Mouse (Mus musculus): ENCODE results near the gene Dnaic1.
A peak's percentile ranks its signal among the peaks of the same experiment; 100 is the strongest.

Dnaic1 gene

DNA sequence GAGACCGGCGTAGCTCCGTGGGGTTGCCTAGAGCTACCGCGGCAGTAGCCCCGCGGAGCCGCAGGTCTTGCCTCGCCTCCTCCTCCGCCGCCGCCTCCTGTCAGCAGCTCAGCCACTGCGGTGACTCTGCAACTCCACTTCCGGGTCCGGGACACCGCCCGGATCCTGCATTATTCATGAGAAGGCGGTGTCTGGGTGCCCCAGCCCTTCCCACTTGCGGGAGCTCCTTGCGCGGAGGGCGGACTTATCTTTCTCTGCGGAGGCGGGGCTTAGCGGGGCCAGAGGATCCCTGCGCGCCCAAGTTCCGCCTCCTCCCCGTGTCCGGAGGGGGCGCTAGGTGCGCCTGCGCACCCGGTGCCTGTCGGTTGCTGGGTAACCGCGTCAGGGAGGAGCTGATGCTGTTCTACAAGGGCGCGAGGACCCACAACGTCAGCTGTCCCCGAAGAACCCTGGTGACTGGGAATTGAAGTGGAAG is at the start of gene Dnaic1, which contains the start of gene Fam219a:
TSS of gene Dnaic1 (plus strand) at position 365 of the 475 bp plus-strand sequence.
TSS of gene Fam219a (minus strand) at position 128 of the 475 bp plus-strand sequence.
- DNase-seq (ENCODE audit: low read depth in 1 of 2, low spot score in 2 of 2): peak; percentile 97

DNA sequence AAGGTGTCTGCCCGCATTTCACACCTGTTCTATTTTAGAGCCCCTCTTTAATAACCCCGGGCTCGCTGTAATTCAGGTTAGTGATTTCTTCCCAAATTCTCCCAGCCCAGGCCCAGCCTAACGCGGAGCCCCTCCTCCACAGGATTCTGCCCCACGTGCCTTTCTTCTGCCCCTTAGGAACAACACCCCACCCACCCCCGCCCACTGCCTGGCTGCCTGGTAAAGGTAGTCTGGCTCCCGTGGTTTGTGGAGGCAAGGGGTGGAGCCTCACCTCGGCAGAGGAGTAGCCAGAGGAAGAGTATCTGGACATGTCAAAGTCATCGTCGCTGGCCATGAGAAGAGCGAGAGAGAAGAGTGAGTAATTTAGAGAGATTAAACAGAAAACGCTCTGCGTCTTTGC is 48.9 kb upstream of the Dnaic1 start:
- no peak for DNase-seq (ENCODE audit: low read depth in 1 of 2, low spot score in 2 of 2)

DNA sequence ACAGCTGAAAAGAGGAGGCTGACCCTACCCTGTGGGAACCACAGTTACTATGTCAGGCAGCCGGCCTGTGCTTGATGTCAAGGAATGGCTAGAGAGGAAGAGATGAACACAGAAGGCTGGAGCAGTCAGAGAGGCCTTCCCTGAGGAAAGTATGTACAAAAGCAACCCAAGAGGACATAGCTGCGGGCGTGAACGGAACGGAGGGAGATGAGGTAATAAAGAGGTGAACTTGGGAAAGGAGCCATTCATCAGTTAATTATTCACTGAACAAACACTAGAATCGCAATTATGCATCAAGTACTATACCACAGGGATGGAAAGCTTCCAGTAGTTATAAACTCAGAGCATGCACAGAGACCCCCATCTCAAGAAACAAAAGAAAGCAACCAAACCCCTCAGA is 47.4 kb upstream of the Dnaic1 start:
- DNase-seq (ENCODE audit: low read depth in 1 of 2, low spot score in 2 of 2): no peak

DNA sequence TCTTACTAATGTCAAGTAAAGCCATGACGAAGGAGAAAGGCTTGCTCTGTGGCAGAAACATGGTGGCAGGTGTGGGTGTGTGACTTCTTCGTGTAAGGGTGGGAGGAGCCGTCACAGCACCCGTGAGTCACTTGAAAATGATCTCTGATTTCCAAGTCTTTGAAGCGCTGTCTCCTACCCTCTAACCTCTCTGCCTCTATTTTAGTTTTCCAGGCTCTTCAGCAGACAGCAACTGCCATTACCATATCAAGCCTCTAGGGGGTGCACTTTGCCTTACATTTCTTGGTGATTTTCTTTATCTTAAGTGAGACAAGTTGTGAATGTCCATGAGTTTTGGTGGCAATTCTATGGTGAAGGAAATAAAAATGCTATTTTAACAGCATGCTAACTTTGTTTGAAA is 46.8 kb upstream of the Dnaic1 start:
- no peak for DNase-seq (ENCODE audit: low read depth in 1 of 2, low spot score in 2 of 2)

DNA sequence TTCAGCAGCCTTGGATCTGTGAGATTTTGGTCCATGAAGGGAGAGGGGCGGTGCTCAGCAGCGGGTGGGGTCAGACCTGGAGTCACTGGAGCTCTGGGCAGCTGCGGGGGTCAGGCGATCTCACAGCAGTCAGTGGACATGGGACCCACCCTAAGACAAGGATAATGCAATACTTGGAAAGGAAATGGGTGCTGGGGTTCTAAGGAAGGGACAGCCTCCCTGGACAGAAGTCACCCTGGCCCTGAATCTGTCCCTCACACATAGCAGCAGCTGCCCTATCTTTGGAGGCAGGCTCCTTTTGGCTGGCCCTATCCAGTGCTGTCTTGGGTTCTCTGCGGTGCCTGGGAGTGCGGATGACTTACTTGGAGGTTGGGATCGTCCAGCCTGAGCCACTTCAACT is 45.7 kb upstream of the Dnaic1 start:
- DNase-seq (ENCODE audit: low read depth in 1 of 2, low spot score in 2 of 2): no peak

DNA sequence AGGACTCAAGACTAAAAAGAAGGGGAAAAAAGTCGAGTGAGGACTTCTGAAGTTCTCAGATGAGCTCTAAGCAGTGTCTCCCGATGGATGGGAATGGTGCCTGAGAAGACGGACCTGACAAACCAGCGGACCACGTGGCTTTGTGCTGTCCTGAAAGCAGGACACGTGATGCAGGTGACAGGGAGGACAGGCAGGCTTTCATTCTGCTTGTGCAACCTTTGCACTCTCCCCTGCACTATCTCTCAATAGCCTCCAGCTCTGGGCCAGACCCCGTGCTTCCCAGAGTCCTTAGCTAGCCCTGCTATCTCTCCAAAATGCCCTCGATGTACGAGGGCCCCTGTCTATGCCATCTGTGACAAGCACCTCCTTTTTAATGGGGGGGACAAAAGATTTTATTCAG is 44.7 kb upstream of the Dnaic1 start:
- no peak for DNase-seq (ENCODE audit: low read depth in 1 of 2, low spot score in 2 of 2)

DNA sequence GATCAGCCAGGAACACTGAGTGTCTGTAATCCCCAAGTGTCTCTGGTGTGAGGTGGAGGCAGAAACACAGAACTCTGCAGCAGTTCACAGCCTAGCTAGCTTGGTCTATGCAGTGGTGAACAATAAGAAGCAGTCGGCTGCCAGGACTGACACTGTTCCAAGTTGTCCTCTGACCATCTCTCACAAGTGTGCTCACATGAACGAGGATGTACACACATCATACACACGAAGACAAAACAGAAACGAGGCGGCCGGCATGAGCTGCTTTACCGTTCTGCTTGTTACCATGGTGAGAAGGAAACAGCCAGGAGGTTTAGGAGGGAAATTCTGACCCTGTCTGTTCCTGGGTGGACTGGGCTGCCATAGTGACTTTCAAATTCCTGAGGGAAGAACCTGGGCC is 43.0 kb upstream of the Dnaic1 start:
- no peak for DNase-seq (ENCODE audit: low read depth in 1 of 2, low spot score in 2 of 2)

DNA sequence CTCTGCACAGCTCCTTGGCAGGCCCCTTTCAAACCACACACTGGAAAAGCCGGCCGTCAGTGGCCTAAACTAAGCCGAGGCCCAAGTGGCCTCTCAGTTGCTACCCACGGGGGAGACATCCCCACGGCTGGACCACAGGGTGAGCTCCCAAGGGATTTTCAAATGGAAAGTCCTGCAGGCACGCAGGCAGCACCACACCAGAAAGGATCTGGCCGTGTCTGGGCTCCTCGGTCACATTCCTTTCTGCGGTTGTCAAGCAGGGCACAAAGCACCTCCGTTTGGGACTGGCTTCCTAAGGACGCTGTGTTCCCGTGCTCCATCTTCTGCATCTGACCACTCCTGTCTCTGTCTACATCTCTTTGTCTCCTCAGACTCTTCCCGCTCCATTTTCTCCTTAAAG is 42.5 kb upstream of the Dnaic1 start:
- no peak for DNase-seq (ENCODE audit: low read depth in 1 of 2, low spot score in 2 of 2)

DNA sequence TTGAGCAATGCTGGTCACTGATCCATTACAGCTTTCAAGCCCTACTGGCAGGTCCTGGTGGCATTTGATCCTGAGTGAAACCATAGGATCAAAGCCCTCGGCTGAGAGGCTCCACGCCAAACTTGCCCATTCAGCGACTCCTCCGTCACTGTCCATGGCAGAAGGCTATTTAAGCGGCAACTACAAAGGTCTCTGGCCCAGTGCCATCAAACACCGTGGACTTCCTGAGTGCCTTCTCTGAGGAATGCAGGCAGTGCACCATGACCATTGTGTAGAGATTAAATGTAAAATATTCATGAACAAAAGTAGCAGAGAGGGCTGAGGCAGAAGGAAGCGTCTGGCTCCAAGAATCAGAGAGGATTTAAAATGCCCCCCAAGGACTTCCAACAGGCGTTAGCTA is 41.6 kb upstream of the Dnaic1 start:
- DNase-seq (ENCODE audit: low read depth in 1 of 2, low spot score in 2 of 2): no peak

DNA sequence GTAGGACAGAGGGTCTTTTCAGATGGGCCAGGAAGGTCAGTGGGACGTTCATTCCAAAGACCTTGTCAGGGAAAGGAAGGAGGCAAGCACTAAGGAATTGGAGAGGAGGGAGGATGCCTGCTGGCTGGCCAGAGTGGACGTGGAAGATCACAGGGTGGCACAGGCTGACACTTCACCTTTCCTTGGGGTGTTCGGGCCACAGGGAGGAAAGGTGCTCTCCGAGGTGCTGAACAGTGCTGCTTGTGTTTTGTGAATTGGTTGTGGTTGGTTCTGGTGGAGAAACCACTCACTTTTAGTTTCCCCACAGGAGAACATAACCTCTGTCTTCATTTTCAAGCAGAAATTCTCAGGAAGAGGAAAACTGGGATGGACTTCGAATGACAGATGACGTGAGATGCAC is 37.2 kb upstream of the Dnaic1 start:
- DNase-seq (ENCODE audit: low read depth in 1 of 2, low spot score in 2 of 2): no peak

DNA sequence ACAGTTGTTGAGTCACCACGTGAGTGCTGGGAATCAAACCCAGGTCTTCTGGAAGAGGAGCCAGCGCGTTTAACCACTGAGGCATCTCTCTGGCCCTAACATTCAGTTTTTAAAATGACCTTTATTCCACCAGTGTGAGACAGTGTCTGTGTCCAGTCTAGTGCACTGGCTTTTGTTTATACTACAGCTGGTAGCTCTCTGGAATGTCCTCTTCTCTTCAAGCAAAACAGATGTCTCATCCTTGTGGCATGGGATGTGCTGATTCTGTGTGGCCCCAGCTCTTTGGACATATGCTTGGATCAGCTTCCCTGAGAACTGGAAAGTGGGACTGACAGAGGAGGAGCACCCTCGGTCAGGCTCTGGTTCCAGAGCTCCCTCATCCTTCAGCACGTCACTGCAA is 34.7 kb upstream of the Dnaic1 start:
- DNase-seq (ENCODE audit: low read depth in 1 of 2, low spot score in 2 of 2): no peak

DNA sequence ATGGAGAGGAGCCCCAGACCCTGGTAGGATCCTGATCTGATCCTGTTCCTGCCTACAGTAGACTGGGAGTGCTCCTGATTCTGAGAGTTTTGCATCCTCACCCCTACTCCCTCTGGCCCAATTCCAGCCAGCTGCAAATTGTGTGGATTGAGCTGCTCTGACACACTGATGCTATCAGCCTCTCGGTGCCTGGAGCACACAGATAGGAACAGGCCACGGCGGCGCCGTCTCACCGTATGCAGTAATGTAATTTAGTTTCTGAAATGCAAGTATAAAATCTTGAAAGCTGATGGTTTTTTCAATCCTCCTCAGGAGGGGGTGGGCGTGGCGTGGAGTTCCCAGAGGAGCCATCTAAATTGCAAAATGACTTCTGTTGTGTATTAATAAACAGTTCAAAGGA is 27.4 kb upstream of the Dnaic1 start:
- no peak for DNase-seq (ENCODE audit: low read depth in 1 of 2, low spot score in 2 of 2)

DNA sequence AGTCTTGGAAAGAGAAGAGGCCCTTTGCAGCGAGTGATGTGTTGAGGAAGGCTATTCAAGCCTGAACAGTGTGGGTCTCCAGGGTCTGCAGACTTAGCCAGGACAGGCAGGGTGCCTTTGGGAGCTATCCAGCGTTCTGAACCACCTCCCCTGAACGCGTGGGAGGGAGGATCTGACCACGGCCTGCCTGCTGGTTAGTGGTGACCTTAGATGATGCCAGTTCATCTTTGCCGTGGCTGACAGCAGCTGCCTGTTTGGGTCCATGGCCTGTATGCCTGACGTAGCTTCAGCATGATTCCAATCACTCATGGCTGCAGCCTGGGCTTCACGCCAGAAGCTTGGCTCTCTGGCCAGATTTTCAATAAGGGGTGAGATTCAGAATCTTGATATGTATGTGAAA is 23.6 kb upstream of the Dnaic1 start:
- no peak for DNase-seq (ENCODE audit: low read depth in 1 of 2, low spot score in 2 of 2)

DNA sequence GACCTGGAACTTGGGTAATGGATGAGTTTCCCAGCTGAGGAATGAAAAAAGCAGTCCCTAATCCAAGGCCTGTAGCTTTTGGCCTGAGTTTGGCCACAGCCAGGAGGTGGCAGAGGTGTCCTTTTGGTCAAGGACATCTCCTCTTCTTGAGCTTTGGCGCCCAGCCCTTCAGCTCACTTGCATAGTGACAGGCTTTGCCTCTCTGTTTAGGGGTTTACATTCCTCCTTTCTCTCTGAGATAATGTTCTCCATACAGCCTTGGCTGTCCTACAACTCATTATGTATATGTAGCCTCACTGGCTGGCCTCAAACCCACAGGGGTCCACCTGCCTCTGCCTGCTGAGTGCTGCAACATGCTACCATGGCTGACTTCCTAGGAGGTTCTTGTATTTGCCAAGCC is 22.5 kb upstream of the Dnaic1 start:
- no peak for DNase-seq (ENCODE audit: low read depth in 1 of 2, low spot score in 2 of 2)

DNA sequence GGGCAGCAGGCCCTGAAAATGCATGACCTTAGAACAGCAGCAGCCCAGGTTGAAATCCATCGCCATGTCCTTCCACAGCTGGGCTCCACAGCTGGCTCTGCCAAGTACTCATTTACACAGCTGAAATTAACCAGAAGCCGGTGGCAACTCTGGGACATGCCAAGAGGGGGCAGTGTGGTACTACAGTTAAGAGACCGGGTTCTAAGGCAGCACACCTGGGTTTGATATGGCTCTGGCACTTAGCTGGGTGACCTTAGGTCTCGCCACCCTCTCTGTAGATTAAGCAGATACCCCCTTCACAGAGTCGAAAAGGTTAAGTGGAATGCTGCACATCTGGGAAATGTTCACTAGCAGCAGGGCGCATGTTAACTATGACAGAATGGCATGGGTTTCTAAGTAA is 17.0 kb upstream of the Dnaic1 start:
- peak in 1 of 2 experiments; percentile 49 for DNase-seq (ENCODE audit: low read depth in 1 of 2, low spot score in 2 of 2)

DNA sequence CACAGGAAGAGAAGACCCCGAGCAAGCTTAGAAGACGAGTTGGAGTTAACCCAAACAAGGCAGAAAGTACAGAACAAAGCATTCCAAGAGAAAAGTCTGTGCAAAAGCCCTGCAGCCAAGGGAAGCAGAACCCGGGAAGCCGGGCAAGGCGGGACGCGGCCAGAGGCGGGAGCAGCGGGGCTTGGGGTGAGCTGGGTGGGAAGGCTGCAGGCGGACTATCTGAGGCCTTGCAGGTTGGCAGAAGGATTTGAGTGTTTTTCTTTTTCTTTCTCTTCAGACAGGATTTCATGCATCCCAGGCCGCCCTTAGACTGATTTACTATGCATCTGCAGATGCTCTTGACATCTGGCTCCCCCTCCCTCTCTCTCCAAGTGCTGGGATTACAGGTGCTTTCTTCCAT is 16.5 kb upstream of the Dnaic1 start:
- no peak for DNase-seq (ENCODE audit: low read depth in 1 of 2, low spot score in 2 of 2)

DNA sequence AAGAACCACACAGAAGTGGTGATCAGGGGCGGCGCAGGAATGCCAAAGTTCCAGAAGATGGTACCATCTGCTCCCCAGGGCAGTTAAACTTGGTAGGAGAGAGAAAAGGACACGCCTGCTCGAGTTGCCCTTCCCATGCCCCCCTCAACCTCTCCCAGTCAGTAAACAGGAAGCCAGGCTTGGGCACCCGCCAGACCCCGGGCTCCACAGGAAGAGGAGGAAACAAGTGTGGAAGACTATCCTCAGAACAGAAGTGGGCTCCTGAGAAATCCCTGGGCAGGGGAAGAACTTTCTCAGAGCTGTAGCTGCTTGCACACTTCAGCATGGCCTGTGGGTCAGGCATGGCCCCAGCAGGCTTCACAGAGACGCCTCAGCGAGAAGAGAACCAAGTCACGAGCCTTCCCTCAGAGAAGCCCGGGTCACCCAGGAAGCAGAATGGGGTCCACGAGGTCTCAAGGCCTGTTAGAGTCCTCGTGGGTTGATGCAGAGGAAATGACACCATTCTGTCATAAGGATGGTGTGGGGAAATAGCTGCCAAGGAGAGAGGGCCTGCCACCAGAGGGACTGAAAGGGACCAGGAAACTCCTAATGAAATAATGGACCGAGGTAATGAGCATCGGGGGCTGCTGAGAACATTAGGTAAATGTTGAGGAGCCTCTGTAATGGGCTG is 14.4 kb upstream of the Dnaic1 start:
- DNase-seq (ENCODE audit: low read depth in 1 of 2, low spot score in 2 of 2): peak in 1 of 2 experiments; percentile 36

DNA sequence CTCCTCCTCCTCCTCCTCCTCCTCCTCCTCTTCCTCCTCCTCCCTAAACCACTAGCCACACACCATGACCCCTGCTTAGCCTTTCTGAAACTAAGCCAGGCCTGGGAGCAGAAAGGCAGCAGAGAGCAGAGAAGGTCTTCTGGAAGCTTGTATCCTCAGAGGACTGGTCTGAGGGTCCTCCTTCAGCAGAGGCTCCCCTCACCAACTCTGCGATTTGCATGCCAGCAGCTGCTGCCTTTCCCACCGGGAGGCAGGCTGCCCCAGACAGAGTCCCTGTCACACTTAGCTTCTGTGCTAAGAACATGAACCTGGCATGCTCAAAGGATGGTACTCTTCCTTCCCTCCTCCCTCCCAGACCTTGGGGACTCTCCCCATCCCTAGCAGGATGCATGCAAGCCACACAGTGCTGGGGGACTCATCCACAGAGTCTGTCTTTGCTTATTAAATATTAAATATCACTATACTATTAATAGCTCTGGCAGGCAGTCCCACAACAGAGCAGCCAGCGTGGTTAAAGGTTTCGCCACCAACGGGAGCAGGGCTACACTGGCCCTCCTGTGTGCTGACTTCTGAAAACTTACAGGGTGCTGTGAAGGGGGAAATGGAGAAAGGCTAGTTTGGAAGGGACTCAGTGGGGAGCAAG is 13.1 kb upstream of the Dnaic1 start:
- DNase-seq (ENCODE audit: low read depth in 1 of 2, low spot score in 2 of 2): no peak

DNA sequence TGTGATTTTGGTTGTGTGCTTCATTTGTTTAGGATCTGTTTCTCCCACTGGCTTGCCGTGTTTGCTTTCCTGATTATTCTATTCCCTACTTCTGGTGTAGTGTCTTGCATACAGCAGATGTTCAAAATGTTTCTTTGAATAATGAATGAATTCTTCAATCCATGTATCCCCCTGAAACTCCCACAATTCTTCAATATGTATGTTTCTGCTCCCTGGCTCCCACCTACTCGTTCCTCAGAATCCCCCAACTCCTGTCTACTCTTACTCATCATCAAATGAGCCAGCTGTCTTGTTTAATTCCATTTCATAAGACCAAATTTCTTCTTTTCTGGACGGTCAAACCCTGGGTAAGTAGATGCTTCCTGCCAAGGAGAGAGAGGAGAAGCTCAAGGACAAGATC is 12.5 kb upstream of the Dnaic1 start:
- no peak for DNase-seq (ENCODE audit: low read depth in 1 of 2, low spot score in 2 of 2)

DNA sequence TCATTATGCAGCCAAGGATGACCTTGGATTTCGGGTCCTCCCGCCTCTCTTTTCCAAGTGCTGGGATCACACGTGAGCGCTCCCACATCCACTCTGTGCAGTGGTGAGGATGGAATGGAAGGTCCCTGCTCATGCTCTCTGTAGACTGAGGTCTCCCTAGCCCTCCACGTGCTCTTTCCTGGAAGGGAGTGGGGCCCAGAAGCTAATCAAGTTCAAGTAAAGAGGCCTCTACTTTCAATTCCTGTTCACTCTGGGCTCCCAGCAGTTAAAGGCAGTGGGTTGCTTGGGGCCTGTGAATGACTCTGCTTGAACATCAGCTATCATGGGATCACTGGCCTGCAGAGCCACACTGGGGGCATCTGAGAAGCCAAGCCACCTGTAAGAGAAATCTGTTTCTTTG is 6.3 kb upstream of the Dnaic1 start:
- DNase-seq (ENCODE audit: low read depth in 1 of 2, low spot score in 2 of 2): no peak

DNA sequence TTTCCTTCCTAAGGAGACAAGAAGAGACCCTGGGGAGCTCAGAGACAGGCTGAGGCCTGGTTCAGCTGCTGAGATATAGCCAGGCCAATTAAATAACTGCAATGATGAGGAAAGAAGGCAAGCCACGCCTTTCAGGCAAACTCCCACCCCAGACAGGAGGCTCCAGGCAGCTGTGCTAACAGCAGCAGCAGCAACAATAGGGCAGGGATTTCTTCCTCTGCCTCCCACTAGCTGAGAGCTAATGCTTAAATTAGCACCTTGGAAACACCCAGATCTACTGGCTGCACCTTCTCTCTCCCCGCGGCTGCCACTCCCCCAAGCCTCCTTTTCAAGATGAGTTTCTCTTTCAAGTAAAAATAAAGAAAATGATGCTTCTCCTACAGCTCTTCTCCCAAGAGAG is 3.5 kb upstream of the Dnaic1 start:
- DNase-seq (ENCODE audit: low read depth in 1 of 2, low spot score in 2 of 2): no peak

DNA sequence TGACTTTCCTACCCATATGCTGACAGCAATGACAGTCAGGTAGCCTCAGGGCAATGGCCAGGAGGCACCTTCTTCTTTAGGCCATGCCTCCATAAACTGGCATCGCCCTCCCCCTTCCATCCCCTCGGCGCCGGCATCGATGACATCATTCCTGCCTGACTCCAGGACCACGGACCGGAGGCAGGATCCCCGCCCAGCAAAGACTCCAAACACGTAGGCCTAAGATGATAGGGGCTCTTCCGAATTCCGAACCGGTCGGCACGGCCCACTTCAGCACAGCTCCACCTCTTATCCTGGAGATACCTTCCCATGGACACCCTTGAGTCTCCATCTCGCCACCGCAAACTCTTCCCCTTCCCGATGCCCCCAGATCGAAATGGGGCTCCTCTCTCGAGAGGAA is 1.3 kb upstream of the Dnaic1 start:
- no peak for DNase-seq (ENCODE audit: low read depth in 1 of 2, low spot score in 2 of 2)

Data from monocyte, adult 2 months (primary cell).